Mouse (Mus musculus) c-Kit-negative CD71-positive TER-119-positive erythroid progenitor cells, embryonic 14.5 days (primary cell): ENCODE results near the gene Morf4l1.
"Not testable (repeated sequence)": the region's sequence is repeated elsewhere in the genome, so short reads cannot be mapped to it uniquely, and the experiment has no call there.

Experiments
- DNase-seq: peaks from one replicate; pipeline ENCODE4 v3.0.0-alpha.2; 2013; ENCODE audit warnings: low read depth, low spot score

The Morf4l1 gene

DNA sequence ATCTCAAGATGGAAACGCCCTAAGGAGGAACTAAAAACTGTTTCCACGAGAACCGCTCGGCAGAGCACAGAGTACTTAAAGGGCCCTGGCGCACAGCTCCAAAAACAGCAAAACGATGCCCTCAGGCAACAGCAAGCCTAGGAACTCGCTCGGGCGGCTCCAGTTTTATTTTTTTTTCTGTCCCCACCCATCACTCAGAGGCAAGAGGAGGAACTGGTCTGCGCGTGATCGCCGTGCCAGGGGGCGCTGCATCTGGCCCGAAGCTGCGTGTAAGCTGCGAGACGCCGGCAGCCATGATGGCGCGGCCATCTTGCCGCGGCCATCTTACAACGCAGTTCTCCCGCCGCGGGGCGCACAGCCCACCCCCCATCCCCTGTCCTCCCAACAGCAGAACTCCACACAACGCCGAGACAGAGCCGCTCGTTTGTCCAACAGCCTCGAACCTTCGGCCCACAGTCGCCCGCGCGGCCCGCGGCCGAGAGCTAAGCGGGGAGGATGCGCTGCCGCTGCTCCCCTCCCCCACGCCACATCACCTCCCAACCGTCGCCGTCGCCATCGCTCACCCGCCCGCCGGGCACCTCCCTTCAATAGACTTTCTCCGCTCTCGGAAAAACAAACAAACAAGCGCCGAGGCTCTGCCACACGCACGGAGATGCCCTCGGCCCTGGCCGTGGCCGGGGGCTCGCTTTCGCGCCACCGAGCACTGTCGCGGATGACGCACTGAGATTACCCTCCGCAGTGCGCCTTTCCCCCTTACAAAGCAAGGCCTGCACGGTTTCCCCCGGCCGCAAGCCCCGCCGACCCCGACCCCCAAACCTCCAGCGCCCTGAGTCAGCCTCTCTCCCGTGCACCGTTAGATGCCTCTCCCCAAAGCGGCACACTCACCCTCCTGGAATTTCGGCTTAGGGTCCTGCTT lies 665 bp downstream of the Morf4l1 start:
- DNase-seq, result peak; percentile 84

DNA sequence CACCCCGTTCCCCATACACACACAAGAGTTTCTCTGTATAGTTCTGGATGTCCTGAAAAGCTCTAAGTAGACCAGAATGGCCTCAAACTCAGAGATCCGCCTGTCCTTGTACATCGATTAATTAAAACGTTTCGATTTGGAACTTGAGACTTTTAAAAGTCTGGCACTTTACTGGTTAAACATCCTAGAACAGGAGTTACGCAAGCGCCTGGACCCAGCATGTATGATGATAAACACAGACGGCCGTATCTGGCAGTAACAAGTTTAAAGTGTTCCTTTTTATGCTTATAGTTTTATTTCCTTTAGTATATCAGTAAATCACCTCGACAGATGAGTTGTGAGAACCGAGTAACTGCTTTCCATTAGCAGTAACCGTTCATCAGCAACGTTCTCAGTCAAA lies 1.4 kb downstream of the Morf4l1 start:
- DNase-seq, result no peak

DNA sequence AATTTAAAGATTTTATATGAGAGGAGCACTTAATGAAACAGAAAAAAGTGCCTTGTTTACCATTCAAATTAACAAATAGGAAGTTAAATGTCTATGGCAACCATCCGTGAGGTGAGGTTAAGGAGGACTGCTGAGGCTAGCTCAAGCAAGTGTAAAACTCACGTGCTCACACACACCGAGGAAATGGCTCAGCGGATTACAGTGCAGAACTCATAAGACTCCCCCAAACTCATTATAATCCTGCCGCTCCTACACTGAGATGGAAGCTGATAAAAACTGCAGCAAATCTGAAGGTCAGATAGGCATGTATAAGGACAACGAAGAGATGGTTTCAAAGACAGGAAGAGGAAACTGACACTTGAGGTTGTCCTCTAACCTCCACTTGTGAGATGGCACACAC lies 5.2 kb downstream of the Morf4l1 start:
- DNase-seq, result no peak

DNA sequence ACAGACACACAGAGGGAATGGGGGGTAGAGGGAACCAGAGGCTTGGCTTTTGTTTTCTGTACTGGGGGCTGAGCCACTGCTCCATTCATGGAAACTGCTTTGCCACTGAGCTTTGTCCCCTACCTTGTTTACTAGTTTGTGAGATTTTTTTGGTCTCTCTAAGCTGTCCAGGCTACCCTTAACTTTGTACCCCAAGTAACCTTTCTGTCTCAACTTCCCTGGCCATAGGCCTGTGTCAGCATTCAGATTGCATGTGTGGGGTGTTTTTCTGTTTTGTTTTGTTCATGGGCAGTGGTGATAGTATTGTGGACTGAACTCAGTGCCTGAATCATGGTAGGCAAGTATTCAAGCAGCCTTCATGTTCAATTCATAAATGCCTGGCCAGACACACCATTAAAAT lies 6.3 kb downstream of the Morf4l1 start:
- no peak for DNase-seq

DNA sequence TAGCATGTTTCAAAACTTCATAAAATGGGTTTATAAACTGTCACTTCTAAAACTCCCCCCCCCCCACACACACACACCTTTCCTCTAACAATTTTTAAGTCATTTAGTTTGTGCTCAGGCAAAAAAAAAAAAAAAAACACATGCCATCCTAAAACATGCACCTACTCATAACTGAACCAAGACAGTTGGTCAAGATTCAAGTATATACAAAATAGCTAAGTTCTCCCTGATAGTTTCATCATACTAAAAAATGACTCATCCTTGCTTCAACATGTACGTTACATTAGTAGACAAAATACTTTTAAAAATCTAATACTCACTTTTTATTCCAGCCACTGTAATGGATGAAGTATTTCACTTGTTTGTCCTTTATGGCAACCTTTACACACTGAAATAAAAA lies 7.7 kb downstream of the Morf4l1 start:
- DNase-seq, result no peak

DNA sequence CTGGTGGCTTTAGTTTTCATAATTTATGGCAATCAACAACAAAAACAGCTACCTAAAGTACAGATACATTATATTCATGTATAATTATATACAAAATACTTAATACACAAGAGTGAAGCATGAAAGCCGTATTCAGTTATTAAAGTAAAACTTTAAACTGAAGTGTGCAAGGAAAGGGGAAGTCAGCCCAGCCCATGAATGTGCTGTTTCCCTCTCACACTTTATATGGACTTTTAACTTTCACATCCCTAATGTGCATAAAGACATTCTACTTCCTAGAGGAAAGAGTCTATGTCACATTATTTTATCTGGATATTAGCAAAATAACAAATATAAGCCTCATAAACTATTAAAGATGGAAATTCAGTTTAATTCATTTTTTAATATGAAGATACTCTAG lies 9.1 kb downstream of the Morf4l1 start:
- no peak for DNase-seq

DNA sequence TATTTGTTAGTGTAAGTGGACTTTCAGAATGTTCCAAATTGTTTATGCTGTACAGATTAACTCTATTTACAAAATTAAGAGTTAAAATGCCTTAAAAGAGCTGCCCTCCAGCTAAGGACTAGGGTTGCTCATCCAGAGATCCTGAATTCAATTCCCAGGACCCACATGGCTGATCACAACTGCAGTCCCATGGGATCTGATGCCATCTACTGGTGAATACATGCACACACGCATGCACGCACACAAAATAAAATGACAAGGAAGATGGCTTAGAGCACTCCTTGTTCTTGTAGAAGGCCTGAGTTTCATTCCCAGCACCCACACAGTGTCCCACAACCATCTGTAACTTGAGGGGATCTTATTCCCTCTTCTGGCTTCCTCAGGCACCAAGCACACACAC lies 13.8 kb downstream of the Morf4l1 start:
- no peak for DNase-seq

DNA sequence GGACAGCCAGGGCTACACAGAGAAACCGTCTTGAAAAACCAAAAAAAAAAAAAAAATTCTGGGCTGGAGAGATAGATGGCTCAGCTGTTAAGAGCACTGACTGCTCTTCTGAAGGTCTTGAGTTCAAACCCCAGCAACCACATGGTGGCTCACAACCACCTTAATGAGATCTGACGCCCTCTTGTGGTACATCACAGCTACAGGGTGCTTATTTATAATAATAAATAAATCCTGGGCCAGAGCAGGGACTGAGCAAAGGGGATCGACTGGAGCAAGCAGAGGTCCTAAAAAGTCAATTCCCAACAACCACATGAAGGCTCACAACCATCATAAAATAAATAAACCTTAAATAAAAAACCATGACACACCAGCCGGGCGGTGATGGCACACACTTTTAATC lies 15.6 kb downstream of the Morf4l1 start:
- no peak for DNase-seq

DNA sequence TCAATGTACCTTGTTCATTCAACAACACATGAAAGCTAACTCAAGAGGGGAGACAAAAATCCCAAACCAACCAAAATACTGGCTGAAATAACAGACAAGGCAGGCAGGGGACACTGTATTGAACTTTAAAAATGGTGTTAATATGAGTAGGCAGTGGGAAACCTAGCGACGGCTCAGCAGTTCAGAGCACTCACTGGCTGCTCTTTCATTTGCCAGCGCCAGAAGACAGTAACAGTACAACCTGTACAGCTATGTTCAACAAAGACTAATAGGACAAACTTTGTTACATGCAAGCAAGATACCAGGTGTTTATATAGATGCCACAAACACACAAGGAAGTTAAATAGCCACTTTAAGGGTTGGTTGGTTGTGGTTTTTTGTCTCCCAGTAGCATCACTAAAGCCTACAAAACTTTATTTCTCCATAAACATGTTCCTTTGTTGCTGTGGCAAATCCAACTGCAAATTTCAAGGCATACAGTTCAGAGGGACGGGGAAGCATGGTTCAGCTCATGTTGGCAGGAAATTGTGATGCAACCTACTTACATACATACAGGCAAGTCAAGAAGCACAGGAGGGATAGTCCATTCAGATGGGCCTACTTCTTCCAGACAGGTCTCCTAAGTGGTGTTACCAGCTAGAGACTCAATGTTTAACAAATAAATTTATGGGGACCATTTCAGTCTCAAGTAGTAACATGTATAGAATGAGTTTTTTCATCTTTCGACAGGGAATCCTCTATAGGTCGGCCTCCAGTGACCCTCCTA lies 25.1 kb downstream of the Morf4l1 start:
- no peak for DNase-seq

DNA sequence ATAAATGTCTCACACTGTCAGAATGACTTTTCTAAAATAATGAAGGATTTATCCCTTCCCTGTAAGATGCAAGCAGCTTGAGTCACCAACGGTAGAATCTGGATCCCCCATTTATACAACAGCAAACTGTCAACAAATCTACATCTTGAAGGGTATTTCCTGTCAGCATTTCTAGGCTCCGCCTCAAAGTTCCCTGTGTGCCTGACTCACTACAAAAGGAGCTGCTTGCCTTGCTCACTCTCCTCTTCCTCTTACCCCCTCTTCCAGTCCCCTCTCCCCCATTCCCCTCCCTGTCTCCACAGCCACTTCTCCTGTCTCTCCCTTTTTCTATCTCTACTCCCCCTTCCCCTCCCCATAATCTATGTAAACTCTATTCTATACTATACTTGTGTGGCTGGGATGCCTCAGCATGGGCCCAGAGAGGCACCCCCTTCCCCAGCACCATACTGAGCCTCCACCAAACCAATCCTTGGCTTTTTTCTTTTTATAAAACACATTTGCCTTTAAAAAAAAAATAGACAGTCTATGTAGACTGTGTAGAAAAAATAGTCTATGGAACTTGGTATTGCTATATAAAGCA lies 26.6 kb downstream of the Morf4l1 start:
- no peak for DNase-seq

DNA sequence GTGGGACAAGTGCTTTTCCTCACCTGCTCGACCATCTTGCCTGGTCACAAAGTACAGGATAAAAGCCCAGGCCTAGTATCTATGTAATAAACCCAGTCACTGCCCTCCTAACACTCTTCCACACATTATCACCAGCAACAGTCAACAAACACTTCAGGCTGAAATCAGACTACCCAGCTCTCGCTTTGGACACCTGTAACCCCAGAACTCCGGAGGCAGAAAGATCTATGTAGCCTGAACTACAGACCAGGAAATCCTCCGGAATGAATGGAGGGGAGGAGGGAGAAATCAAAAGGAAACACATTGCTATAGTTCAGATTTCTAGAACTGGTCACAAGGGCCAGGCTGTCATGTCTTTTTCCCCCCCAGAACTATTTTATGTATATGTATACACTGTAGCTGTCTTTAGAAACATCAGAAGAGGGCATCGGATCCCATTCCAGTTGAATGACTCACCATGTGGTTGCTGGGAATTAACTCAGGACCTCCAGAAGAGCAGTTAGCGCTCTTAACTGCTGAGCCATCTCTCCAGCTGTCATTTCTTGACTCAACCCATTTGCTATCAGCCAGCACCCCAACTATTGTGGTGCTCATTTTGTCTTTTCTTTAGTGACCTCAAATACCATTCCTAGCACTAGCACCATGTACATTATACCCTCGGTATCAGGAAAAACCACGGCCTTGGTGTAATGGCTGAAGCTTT lies 29.7 kb downstream of the Morf4l1 start:
- no peak for DNase-seq

DNA sequence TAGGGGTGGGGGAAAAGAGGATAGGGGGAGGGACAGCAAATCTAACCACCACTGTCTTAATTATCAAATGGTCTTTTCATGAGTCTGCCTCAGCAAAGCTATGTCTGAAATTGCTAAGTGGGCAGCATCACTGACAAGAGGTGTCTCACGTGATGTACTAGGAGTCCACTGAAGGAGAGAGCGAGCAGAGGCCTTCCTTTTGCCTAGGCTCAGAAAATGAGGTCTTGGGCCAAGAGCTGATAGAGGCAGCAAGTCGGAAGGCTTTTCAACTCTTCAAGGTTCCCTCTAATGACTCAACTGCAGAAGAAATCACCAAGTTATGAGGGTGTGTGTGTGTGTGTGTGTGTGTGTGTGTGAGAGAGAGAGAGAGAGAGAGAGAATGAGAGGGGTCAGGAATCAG lies 30.4 kb downstream of the Morf4l1 start:
- DNase-seq, result no peak

DNA sequence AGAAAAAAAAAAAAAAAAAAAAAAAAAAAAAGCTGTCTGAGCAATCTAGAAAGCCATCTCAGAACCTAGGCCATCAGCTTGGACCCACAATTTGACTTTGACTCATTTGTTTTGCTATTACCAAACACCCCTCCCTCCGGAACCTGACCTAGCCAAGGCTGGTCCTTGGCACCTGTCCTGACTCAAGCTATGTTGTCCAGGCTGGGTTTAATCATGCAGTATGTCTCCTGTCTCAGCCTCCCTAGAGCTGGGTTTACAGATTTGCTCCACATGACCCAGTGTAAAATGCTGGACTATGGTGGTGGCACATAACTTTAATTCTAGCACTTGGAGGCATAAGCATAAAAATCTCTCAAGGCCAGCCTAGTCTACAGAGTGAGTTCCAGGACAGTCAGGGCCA lies 31.6 kb downstream of the Morf4l1 start:
- DNase-seq, result no peak

DNA sequence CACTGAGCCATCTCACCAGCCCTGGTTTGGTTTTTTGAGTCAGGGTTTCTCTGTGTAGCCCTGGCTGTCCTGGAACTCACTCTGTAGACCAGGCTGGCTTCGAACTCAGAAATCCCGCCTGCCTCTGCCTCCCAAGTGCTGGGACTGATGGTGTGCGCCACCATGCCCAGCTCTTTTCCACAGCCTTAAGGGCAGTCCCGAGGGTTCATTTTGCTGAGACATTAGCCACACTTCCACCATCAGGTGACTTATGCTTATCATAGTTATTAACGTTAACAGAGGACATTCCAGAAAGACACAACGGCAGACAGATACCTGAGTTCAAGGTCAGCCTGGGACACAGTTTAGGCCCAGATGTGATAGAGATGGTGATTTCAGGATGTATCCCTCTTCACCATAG lies 32.6 kb downstream of the Morf4l1 start:
- DNase-seq, result not testable (repeated sequence)

DNA sequence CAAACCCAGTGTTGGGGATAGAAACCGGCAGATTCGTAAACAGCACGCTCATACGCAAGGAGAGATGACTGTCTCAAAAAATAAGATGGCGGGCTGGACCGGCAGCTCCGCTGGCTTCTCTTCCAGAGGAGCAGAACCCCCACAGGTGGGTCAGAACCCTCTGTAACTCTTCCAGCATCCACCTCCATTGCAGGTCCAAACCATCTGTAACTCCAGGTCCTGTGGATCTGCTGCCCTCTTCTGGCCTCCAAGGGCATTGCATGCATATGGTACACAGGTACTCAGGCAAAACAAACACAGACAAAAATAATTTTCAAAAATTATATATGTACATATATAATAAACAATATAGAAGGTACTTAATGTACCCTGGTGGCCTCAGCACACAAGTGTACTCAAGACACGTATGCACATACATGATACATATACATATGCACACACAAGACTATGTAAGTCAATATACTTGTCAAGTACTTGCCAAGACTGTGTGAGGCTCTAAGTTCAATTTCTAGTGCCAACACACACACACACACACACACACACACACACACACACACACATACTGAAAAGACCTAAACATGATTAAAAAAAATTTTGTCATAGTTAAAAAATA lies 37.6 kb downstream of the Morf4l1 start:
- peak; percentile 43 for DNase-seq

DNA sequence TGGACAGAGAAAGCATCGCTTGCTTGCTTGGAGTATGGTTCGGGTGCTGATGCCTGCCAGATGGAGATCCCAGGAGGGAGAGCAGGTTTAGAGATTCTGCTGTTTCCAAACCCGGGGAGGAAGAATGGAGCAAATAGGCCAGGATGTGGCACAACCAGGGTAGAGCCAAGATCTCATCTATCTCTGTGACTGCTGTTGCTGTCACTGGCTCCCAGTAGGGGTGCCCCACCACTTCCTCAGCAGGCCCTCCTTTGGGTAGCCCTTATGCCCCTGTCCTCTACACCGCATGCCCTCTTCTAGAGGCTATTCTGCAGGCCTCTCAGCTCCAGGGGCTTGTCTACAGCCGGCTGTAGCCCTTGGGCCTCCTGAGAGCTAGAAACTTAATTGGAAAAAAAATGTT lies 38.4 kb downstream of the Morf4l1 start:
- DNase-seq, result no peak

DNA sequence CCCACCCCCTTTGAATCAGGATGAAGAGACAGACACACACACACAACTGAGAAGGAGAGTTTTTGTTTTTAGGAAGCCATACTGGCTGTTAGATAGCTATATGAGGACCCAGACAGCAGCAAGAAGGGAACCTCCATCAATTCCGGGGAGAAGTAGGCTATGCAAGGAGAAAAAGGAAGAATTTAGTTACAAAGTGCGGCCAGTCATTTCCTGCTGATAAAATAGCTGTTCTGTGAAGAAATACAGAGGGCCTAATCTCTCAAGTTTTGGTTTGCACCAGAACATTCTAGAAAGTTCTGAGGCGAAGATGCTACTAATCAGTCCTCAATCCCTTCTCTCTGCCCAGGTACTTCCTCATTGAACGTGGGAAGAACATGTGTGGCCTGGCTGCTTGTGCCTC lies 39.2 kb downstream of the Morf4l1 start:
- no peak for DNase-seq

DNA sequence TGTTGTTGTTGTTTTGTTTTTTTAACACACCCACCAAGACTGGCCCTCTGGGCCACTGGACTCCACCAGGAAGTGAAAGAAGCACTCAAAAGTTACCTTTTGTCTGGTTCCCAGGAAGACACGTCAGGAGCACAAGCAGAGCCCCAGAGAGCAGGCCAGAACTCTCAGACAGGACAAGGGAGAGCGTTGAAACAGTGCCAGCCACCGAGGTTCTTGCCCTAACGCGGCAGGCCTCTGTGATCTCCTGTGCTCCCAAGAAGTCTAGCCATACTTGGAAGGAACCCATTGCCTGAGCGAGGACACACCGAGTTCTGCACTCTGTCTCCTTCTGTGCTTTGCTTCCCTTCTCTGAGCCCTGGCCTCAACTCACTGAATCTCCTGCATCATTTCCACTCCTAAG lies 44.4 kb downstream of the Morf4l1 start:
- no peak for DNase-seq

DNA sequence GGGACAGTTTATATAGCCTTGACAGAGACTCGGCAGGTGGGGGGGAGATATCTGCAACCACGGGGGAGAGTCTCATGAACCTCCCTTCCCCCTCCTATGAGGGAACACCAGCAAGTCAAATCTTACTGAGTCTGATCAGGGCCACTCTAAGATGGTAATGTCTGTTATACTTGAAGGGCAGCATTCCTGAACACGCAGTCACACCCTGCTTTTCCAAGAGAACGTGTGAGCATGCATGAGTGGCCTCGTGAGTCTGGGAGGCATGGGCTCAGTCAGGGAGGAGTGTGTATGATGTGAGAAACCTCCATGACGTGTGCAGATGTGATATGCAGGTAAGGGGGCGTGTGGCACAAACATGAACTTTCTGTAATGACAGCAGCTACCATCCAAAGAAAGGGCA lies 45.1 kb downstream of the Morf4l1 start:
- no peak for DNase-seq

DNA sequence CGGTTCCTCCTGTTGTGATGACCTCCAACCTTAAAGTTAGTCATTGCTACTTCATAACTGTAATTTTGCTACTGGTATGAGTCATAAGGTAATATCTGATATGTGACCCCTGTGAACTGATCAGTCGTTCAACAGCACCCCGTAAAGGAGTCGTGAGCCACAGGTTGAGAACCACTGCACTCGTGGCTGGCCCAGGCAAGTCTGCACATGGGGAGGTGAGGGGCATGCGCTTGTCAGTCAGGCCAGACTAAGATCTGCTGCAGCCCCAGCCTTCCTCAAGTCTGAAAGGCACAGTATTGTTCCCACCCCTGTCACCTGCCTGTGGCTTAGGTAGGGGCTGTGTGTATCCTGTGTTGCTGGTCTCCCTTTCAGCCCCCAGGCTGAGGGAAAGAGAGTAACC lies 45.8 kb downstream of the Morf4l1 start:
- DNase-seq, result no peak

DNA sequence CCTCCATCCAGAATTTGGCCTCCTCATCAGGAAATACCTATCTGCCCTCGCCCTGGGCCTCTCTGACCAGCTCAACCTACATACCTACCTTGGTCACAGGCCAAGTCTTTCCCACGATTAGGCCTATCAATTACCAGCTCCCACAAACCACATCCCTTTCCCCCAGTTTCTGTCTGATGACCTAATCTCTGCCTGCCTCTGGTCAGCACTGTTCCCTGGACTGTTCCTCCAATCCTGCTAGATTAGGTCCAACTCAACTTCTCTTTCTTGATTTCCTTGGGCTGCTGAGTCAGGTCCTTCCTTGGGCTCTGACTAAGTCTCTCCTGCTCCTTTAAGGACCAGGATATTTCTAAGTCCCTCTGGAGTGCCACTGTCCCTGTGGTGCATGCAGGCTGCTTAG lies 47.2 kb downstream of the Morf4l1 start:
- DNase-seq, result no peak

DNA sequence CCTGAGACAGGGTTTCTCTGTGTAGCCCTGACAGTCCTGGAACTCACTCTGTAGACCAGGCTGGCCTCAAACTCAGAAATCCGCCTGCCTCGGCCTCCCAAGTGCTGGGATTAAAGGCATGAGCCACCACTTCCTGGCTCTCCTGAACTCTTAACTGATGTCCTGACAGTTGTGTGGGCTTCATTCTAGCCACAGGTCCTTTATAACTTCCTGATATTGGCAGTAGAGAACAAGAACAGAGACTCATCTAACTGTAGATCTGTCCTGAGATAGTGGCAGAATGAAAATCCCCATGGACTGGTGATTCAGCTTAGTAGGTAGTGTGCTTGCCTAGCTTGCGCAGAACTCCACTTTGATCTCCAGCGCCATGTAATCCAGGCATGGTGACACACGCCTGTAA lies 53.6 kb downstream of the Morf4l1 start:
- DNase-seq, result not testable (repeated sequence)
